Mouse (Mus musculus) liver, adult 2 months (tissue): ENCODE data around the gene Pik3r6.

Experiments used
- CTCF ChIP-seq: fragments of 200-500 bp; IDR thresholded peaks from 2 replicates; pipeline ENCODE4 v1.5.1; 2011; ENCODE audit warnings: low read depth, low read length, control low read depth
- POLR2A ChIP-seq: fragments of 200-500 bp; IDR thresholded peaks from 2 replicates; pipeline ENCODE4 v1.6.1; 2011; ENCODE audit warnings: low read length, control low read depth; ENCODE audit not compliant: insufficient read depth; ENCODE audit errors: extremely low read depth

- TF ChIP-seq CTCF (no peak), POLR2A (no peak)
These were observed 81.2 kb downstream of the Pik3r6 start for GRCm38 (mm10) chr11:68583906-68584480.
